Mouse (Mus musculus) embryonic fibroblast, embryonic 13.5 days (primary cell): ENCODE measurements around the gene Myh8.

Source experiments
- CTCF ChIP-seq: IDR thresholded peaks from 2 replicates; pipeline ENCODE4 v1.5.1; 2011; ENCODE audit warnings: mild to moderate bottlenecking, control low read depth, low read length, moderate library complexity, borderline replicate concordance; ENCODE audit not compliant: insufficient read depth
- POLR2A ChIP-seq: IDR thresholded peaks from 2 replicates; pipeline ENCODE4 v1.6.1; 2011; ENCODE audit warnings: low read depth, mild to moderate bottlenecking, control low read depth, low read length, moderate library complexity

DNA sequence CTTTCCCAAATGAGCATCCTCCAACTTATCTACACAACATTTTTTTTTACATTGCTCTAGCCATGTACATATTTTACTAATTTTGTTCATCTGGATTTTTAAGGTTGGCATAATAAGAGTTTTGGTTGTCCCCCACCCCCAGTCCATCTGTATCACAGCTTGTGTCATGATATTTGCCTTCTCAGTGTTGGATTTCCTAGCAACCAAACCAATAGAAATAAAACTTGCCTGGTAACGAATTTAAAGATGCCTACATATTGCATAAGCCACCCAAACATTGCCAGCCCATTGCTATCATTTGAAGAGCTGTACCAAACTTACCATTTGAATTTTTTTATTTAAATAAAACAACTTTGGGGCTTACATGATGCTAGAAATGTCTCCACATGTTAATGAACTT is 16.5 kb downstream of the Myh8 start:
- no peak for TF ChIP-seq CTCF
- no peak for TF ChIP-seq POLR2A
